In the genomic region with DNA sequence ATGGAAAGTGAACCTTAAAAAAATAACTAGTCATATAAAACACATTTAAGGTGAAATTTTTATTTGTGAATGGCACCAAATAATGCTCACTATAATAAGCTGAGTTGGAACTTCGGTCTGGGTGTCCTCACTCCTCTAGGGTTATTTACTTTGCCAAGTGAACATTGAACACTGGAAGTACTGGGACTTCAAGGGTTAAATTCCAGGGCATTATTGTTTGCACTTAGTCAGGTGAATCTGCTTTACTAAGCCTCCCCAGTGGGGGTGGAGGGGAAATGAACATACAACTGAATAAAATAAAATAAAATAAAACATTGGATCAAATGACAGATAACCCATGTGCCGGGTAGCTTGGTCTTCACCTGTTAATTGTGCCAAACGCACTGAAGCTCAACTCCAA, we compare ENCODE assay signal across 10 mouse cellular contexts.
"Had no signal": no experiment of that assay in that cellular context is flagged by ENCODE, and none has a peak within 500 bp of the region (broad histone marks: within the 10 kb centered on the region; RNA-seq: fewer than 3 reads in every experiment).

No protein-coding gene starts in this region.

- DNase-seq: gastrocnemius, adult 2 months; gastrocnemius, postnatal 10 days; gastrocnemius, postnatal 25 days; heart, adult 18-20 months; heart, postnatal 10 days; heart, postnatal 4 days; kidney, postnatal 10 days; kidney, postnatal 25 days; liver, embryonic 13.5 days; liver, postnatal 0 days had no signal
